Mouse (Mus musculus) testis, adult 2 months (tissue): ENCODE results near the gene Fry.

Experiments
- CTCF ChIP-seq: fragments of 200-500 bp; IDR thresholded peaks from 2 replicates; pipeline ENCODE4 v1.5.1; 2012; ENCODE audit warnings: low read depth, mild to moderate bottlenecking, inconsistent platforms, low read length, moderate library complexity; ENCODE audit not compliant: control insufficient read depth, insufficient read depth, insufficient replicate concordance
- POLR2A ChIP-seq: fragments of 200-500 bp; IDR thresholded peaks from 2 replicates; pipeline ENCODE4 v1.6.1; 2012; ENCODE audit warnings: low read depth, mild to moderate bottlenecking, inconsistent platforms, low read length, moderate library complexity; ENCODE audit not compliant: control insufficient read depth

DNA sequence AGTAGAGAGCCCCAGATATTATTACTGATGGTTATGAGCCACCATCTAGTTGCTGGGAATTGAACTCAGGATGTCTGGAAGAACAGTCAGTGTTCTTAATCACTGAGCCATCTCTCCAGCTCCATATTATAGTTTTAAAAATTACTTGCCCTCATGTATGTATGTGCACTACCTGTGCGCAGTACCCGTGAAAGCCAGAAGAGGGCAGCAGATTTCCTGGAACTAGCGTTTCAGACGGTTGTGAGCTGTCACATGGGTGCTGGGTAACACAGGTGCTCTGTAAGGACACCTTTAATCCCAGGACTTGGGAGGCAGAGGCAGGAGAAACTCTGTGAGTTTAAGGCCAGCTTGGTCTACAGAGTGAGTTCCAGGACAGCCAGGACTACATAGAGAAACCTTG lies 111.3 kb downstream of the Fry start:
- TF ChIP-seq CTCF (peak; percentile 73; the same call in 1 of the 2 replicates), POLR2A (no peak)
